Mouse (Mus musculus) midbrain, embryonic 14.5 days (tissue): ENCODE data around the gene Ptafr. TPM values are rescaled to one million over a fixed set of nuclear protein-coding genes. Genes with fewer than 3 reads are reported as not detected.
"Not testable (repeated sequence)": the region's sequence is repeated elsewhere in the genome, so short reads cannot be mapped to it uniquely, and the experiment has no call there.

ENCODE experiments used
- ATAC-seq: fragments of 200-750 bp; cut with Nextera tagmentation; 2 replicates; pipeline ENCODE4 v1.8.0; 2017; ENCODE audit warnings: moderate number of reproducible peaks, moderate library complexity; ENCODE audit not compliant: low FRiP score, low TSS enrichment
- DNase-seq: peaks from one replicate; pipeline ENCODE4 v3.0.0-alpha.2; 2015
- H3K27ac ChIP-seq: fragments of 300-500 bp; sonication (generic); replicated peaks from 2 replicates; pipeline ENCODE4 v1.5.1; 2014; ENCODE audit warnings: mild to moderate bottlenecking, low read depth, low read length, moderate library complexity
- H3K27me3 ChIP-seq: fragments of 300-500 bp; sonication (generic); 2 replicates; pipeline ENCODE4 v1.6.1; 2014; ENCODE audit warnings: low read length, control low read depth, mixed read lengths; ENCODE audit not compliant: control insufficient read depth, insufficient read depth
- H3K36me3 ChIP-seq: fragments of 300-500 bp; sonication (generic); 2 replicates; pipeline ENCODE4 v1.6.1; 2014; ENCODE audit warnings: low read length, control low read depth; ENCODE audit not compliant: control insufficient read depth, insufficient read depth
- H3K4me1 ChIP-seq: fragments of 300-500 bp; sonication (generic); 2 replicates; pipeline ENCODE4 v1.6.1; 2014; ENCODE audit warnings: mild to moderate bottlenecking, antibody characterized with exemption, low read length, control low read depth; ENCODE audit not compliant: control insufficient read depth, insufficient read depth
- H3K4me2 ChIP-seq: fragments of 300-500 bp; sonication (generic); 2 replicates; pipeline ENCODE4 v1.6.1; 2014; ENCODE audit warnings: mild to moderate bottlenecking, low read length, moderate library complexity
- H3K4me3 ChIP-seq: fragments of 300-500 bp; sonication (generic); replicated peaks from 2 replicates; pipeline ENCODE4 v1.5.1; 2014; ENCODE audit warnings: low read depth, low read length
- H3K9ac ChIP-seq: fragments of 300-500 bp; sonication (generic); replicated peaks from 2 replicates; pipeline ENCODE4 v1.6.1; 2014; ENCODE audit warnings: mild to moderate bottlenecking, low read length, moderate library complexity
- H3K9me3 ChIP-seq: fragments of 300-500 bp; sonication (generic); 2 replicates; pipeline ENCODE4 v1.6.1; 2016; ENCODE audit warnings: low read length, control low read depth, mixed read lengths; ENCODE audit not compliant: control insufficient read depth
- WGBS: fragments of 180-500 bp; shearing (Covaris S2); extraction: QIAGEN DNeasy Blood & Tissue Kit; methylation state at CpG from one replicate; pipeline ENCODE4 v1.1.7; 2014; 5-methylcytosine and 5-hydroxymethylcytosine counted together
- polyA plus RNA-seq: library from polyadenylated mRNA; unstranded; fragments of >200 nt; fragmentation: Nextera tagmentation; extraction: Ambion mirVana; gene quantifications from 2 replicates; pipeline ENCODE4 v1.2.1, GENCODE M21; 2014

Gene Ptafr
- polyA plus RNA-seq, 1 experiment from 2014 or later, result 0.37 TPM

- no peak overlapping the region for H3K4me2 ChIP-seq
- no peak overlapping the region for H3K4me3 ChIP-seq
- WGBS, result 67% methylated on average over 1 of the region's 1 CpGs
- no peaks in the 10 kb centered on the region for H3K27me3 ChIP-seq
- no peaks in the 10 kb centered on the region for H3K4me1 ChIP-seq
- no peak overlapping the region for H3K27ac ChIP-seq
- peaks cover 74% of the 10 kb centered on the region for H3K36me3 ChIP-seq
- no peak overlapping the region for H3K9ac ChIP-seq
- H3K9me3 ChIP-seq, result no peaks in the 10 kb centered on the region
- no peak for DNase-seq
- ATAC-seq, result no peak
Observed at GRCm38 (mm10) chr4:132542724-132543123, 21.1 kb upstream of the Ptafr start.

- Histone ChIP-seq H3K4me1 (no peaks in the 10 kb centered on the region), H3K4me3 (no peak overlapping the region), H3K9me3 (no peaks in the 10 kb centered on the region), H3K9ac (no peak overlapping the region), H3K36me3 (peaks cover 85% of the 10 kb centered on the region), H3K4me2 (no peak overlapping the region), H3K27me3 (no peaks in the 10 kb centered on the region), H3K27ac (no peak overlapping the region)
- DNase-seq, result peak; percentile 84
- 49% methylated on average over 8 of the region's 8 CpGs for WGBS
- no peak for ATAC-seq
Observed at GRCm38 (mm10) chr4:132545851-132546250, 18.0 kb upstream of the Ptafr start.

DNA sequence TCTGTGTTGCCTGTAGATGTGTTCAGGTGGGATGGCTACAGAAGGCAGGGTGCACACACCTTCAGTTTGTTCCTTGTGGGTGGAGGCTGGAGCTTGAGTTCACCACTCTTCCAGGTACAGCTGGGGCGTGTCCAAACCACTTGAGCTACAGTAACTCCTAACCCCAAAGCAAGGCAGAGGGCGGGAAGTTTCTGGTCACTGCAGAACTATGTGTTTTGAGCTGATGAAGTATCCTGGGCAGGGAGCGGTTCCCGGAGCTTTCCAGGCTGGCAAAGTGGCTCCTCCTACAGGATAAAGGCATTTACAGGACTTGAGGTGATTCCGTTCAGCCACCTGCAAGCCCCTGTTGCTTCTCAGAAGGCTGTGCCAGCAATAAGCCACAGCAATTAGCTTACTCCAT, 9.6 kb upstream of the Ptafr start:
- 79% methylated on average over 5 of the region's 5 CpGs for WGBS
- no peak overlapping the region for H3K4me2 ChIP-seq
- DNase-seq (no peak), ATAC-seq (no peak)
- H3K36me3 ChIP-seq, result peaks cover 53% of the 10 kb centered on the region
- H3K9me3 ChIP-seq, result no peaks in the 10 kb centered on the region
- no peak overlapping the region for H3K27ac ChIP-seq
- no peak overlapping the region for H3K9ac ChIP-seq
- no peaks in the 10 kb centered on the region for H3K4me1 ChIP-seq
- H3K4me3 ChIP-seq, result no peak overlapping the region
- no peaks in the 10 kb centered on the region for H3K27me3 ChIP-seq

- no peaks in the 10 kb centered on the region for H3K4me1 ChIP-seq
- peaks cover 48% of the 10 kb centered on the region for H3K36me3 ChIP-seq
- DNase-seq (no peak), ATAC-seq (no peak)
- H3K27me3 ChIP-seq, result no peaks in the 10 kb centered on the region
- H3K4me2 ChIP-seq, result no peak overlapping the region
- no peak overlapping the region for H3K9ac ChIP-seq
- no peak overlapping the region for H3K4me3 ChIP-seq
- no peak overlapping the region for H3K27ac ChIP-seq
- no peaks in the 10 kb centered on the region for H3K9me3 ChIP-seq
- 82% methylated on average over 8 of the region's 8 CpGs for WGBS
Observed at GRCm38 (mm10) chr4:132554653-132555052, 9.2 kb upstream of the Ptafr start.

DNA sequence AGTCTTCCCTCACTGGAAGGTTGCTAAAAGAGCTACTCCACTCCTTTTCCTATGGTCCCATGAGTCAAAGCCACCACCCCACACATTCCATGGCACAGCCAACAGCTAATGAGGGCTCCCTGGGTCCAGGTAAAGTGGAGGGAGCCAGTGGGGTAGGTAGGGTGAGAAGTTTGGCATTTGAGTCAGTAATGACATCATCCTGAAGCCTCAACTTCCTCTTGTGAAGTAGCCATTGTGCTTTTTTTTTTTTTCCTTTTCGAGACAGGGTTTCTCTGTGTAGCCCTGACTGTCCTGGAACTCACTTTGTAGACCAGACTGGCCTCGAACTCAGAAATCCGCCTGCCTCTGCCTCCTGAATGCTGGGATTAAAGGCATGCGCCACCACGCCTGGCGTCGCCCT, 8.3 kb upstream of the Ptafr start:
- H3K36me3 ChIP-seq, result peaks cover 40% of the 10 kb centered on the region
- H3K9ac ChIP-seq, ATAC-seq, H3K27ac ChIP-seq, H3K27me3 ChIP-seq, H3K9me3 ChIP-seq, DNase-seq, H3K4me3 ChIP-seq, H3K4me1 ChIP-seq, H3K4me2 ChIP-seq: not testable (repeated sequence)
- WGBS, result 89% methylated on average over 7 of the region's 7 CpGs

GRCm38 (mm10) chr4:132563261-132563660, 606 bp upstream of the Ptafr start:
- WGBS, result 94% methylated on average over 3 of the region's 3 CpGs
- no peaks in the 10 kb centered on the region for H3K27me3 ChIP-seq
- H3K9ac ChIP-seq, result no peak overlapping the region
- ATAC-seq (no peak), DNase-seq (no peak)
- no peak overlapping the region for H3K27ac ChIP-seq
- no peak overlapping the region for H3K4me2 ChIP-seq
- H3K4me3 ChIP-seq, result no peak overlapping the region
- H3K36me3 ChIP-seq, result no peaks in the 10 kb centered on the region
- no peaks in the 10 kb centered on the region for H3K4me1 ChIP-seq
- H3K9me3 ChIP-seq, result no peaks in the 10 kb centered on the region

DNA sequence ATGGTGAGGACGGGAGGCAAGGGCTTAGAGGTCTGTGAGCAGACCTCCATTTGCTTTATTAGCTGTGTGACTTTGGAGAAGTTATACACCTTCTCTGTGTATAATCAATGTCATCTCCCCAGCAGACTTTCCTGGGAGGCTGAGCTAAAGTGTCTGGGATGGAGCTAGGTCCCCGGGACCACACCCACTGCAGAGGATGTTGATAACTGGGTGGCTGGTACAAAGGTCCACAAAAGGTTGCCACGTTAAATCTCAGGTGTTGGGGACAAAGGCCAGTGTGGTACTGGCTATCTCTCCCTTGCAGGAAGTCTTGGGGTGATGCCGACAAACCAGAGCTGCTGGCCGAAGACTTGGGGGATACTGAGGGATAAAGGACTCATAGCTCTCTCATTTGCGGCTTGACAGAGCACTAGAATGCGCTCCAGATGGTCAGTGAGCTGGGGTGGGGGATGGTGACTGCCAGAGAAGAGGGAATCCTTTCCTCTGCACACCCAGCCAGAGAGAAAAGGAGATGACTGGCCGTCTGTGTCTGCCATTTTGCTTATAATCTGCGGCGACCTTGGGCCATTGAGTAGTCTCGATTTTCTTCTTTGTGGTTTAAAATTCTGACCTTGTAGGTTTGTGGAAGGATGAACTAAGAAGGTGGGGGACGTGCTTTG, 1.4 kb downstream of the Ptafr start:
- Histone ChIP-seq H3K9ac (no peak overlapping the region), H3K27ac (no peak overlapping the region), H3K27me3 (no peaks in the 10 kb centered on the region), H3K4me2 (no peak overlapping the region), H3K9me3 (no peaks in the 10 kb centered on the region), H3K36me3 (no peaks in the 10 kb centered on the region), H3K4me3 (no peak overlapping the region), H3K4me1 (no peaks in the 10 kb centered on the region)
- ATAC-seq (no peak), DNase-seq (no peak)
- 81% methylated on average over 12 of the region's 12 CpGs for WGBS

- Histone ChIP-seq H3K27ac (no peak overlapping the region), H3K4me2 (no peak overlapping the region), H3K36me3 (no peaks in the 10 kb centered on the region), H3K4me3 (no peak overlapping the region), H3K27me3 (no peaks in the 10 kb centered on the region), H3K9ac (no peak overlapping the region), H3K9me3 (no peaks in the 10 kb centered on the region), H3K4me1 (no peaks in the 10 kb centered on the region)
- DNase-seq, result no peak
- no peak for ATAC-seq
- WGBS, result 77% methylated on average over 9 of the region's 9 CpGs
Observed at GRCm38 (mm10) chr4:132567361-132567779, 3.5 kb downstream of the Ptafr start.

- H3K9ac ChIP-seq, result no peak overlapping the region
- H3K27ac ChIP-seq, result no peak overlapping the region
- no peak overlapping the region for H3K4me3 ChIP-seq
- no peak for ATAC-seq
- no peak for DNase-seq
- H3K27me3 ChIP-seq, result no peaks in the 10 kb centered on the region
- H3K36me3 ChIP-seq, result no peaks in the 10 kb centered on the region
- 89% methylated on average over 5 of the region's 5 CpGs for whole genome bisulfite sequencing
- no peak overlapping the region for H3K4me2 ChIP-seq
- no peaks in the 10 kb centered on the region for H3K4me1 ChIP-seq
- no peaks in the 10 kb centered on the region for H3K9me3 ChIP-seq
Observed at GRCm38 (mm10) chr4:132569115-132569514, 5.2 kb downstream of the Ptafr start.
